In the genomic region with DNA sequence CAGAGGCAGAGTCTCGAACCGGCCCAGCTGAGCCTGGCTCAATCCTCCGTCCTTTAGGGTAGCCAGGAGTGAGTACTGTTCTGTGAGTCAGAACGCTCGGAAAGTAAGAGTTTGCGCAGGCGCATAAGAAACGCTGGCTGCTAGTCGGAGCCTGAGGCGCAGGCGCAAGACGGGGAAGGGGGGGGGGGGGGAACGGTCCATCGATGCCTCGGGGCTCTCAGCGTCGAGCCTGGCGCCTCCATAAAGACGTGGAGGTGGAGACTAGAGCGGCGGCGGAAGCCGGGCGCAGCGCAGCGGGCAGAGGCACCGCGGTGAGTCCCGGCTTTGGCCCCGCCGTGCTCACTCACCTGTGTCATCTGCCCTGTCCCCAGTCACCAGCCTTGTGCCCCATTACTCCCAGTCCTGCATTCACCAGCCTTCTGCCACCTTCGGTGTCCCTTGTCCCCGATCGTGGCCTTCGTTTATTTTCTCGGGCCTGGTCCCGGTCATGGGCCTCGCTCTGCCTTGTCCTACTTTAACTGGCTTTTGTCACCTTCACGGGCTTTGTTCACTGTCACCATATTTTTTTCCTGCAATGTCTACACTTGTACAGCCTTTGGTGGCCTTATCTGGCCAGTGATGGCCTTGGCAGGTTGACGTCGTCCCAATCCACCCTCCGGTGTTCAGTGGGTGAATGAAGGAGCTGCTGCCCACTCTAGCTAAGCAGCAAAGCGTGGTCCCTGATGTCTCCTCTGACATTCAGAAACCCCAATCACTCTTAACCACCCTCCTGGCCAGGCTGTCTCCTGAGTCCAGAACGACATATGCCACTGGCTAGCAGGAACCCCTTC, we compare ENCODE assay signal across 8 mouse cellular contexts. TPM values are rescaled to one million over a fixed set of nuclear protein-coding genes. Genes with fewer than 3 reads are reported as not detected.
DNase-seq lines count a peak whose midpoint lies in the region; ATAC-seq and TF ChIP-seq lines count a peak whose summit lies in the region.

Gene Fbxw5 (plus strand): TSS at position 175 of the 830 bp plus-strand sequence.

- no peaks in the 10 kb centered on the region for H3K27me3 ChIP-seq in E14TG2a.4 (ENCODE audit: insufficient read depth, low read length)
- H3K27me3 ChIP-seq in forebrain, embryonic 13.5 days: no peaks in the 10 kb centered on the region
- H3K27me3 ChIP-seq in liver, postnatal 0 days (ENCODE audit: insufficient read depth, low read length): no peaks in the 10 kb centered on the region
- no peaks in the 10 kb centered on the region for H3K27me3 ChIP-seq in neural tube, embryonic 14.5 days (ENCODE audit: control insufficient read depth, insufficient read depth, low read length)

- H3K27ac ChIP-seq in forebrain, embryonic 13.5 days: peak within 1 kb of the TSS; percentile 74
- peak within 1 kb of the TSS; percentile 88 for H3K27ac ChIP-seq in liver, postnatal 0 days (ENCODE audit: low read depth)
- H3K27ac ChIP-seq in neural tube, embryonic 14.5 days (ENCODE audit: low read depth, low read length): peak within 1 kb of the TSS; percentile 85

- 2% methylated on average over 39 of the region's 44 CpGs for WGBS in forebrain, embryonic 13.5 days
- under 1% methylated on average over 39 of the region's 44 CpGs for WGBS in large intestine, adult 2 months
- WGBS in liver, postnatal 0 days (ENCODE audit: insufficient replicate concordance): under 1% methylated on average over 38 of the region's 44 CpGs
- WGBS in neural tube, embryonic 14.5 days: 2% methylated on average over 25 of the region's 44 CpGs

- peak within 1 kb of the TSS; percentile 93 for H3K4me3 ChIP-seq in E14TG2a.4 (replicated peaks; ENCODE audit: low read length)
- peak within 1 kb of the TSS; percentile 93 for H3K4me3 ChIP-seq in forebrain, embryonic 13.5 days
- peak within 1 kb of the TSS; percentile 84 for H3K4me3 ChIP-seq in liver, postnatal 0 days (ENCODE audit: low read depth, low read length)
- peak within 1 kb of the TSS; percentile 86 for H3K4me3 ChIP-seq in neural tube, embryonic 14.5 days (ENCODE audit: low read depth, low read length)

- peaks cover 31% of the 10 kb centered on the region for H3K36me3 ChIP-seq in E14TG2a.4 (ENCODE audit: insufficient read depth, low read length)
- H3K36me3 ChIP-seq in forebrain, embryonic 13.5 days (ENCODE audit: poor library complexity, severe bottlenecking): peaks cover 36% of the 10 kb centered on the region
- H3K36me3 ChIP-seq in liver, postnatal 0 days (replicated peaks; ENCODE audit: insufficient read depth, low read length): peaks cover 16% of the 10 kb centered on the region
- H3K36me3 ChIP-seq in neural tube, embryonic 14.5 days (ENCODE audit: control insufficient read depth, insufficient read depth, low read length): peaks cover 18% of the 10 kb centered on the region; the same call in 1 of the 2 replicates

- H3K4me2 ChIP-seq in forebrain, embryonic 13.5 days: peak within 1 kb of the TSS; percentile 98
- peak within 1 kb of the TSS; percentile 95 for H3K4me2 ChIP-seq in liver, postnatal 0 days (ENCODE audit: low read depth, low read length)
- H3K4me2 ChIP-seq in neural tube, embryonic 14.5 days (ENCODE audit: low read depth, low read length): peak within 1 kb of the TSS; percentile 95

- no peak for TF ChIP-seq CTCF in E14TG2a.4 (conservative IDR thresholded peaks at IDR 0.05; ENCODE audit: low read length)
- no peak for TF ChIP-seq CTCF in liver, postnatal 0 days (IDR thresholded peaks at IDR 0.05; ENCODE audit: low read depth)

- intact Hi-C loops in heart, postnatal 10 days (cut with DNase I): no loop called here

- no peak for TF ChIP-seq EP300 in liver, postnatal 0 days (IDR thresholded peaks at IDR 0.05; ENCODE audit: low read depth)

- peaks cover 68% of the 10 kb centered on the region for H3K4me1 ChIP-seq in E14TG2a.4 (replicated peaks; ENCODE audit: low read depth, low read length)
- peaks cover 21% of the 10 kb centered on the region for H3K4me1 ChIP-seq in forebrain, embryonic 13.5 days
- H3K4me1 ChIP-seq in liver, postnatal 0 days (ENCODE audit: insufficient read depth): peaks cover 22% of the 10 kb centered on the region
- peaks cover 13% of the 10 kb centered on the region for H3K4me1 ChIP-seq in neural tube, embryonic 14.5 days (ENCODE audit: control insufficient read depth, insufficient read depth, low read length)

- H3K9me3 ChIP-seq in E14TG2a.4 (ENCODE audit: low read length): no peaks in the 10 kb centered on the region
- H3K9me3 ChIP-seq in forebrain, embryonic 13.5 days (replicated peaks): no peaks in the 10 kb centered on the region
- no peaks in the 10 kb centered on the region for H3K9me3 ChIP-seq in liver, postnatal 0 days (ENCODE audit: low read length)
- no peaks in the 10 kb centered on the region for H3K9me3 ChIP-seq in neural tube, embryonic 14.5 days (ENCODE audit: control insufficient read depth, low read length)

- peak within 1 kb of the TSS; percentile 97 for H3K9ac ChIP-seq in forebrain, embryonic 13.5 days
- peak within 1 kb of the TSS; percentile 97 for H3K9ac ChIP-seq in liver, postnatal 0 days (replicated peaks)
- peak within 1 kb of the TSS; percentile 95 for H3K9ac ChIP-seq in neural tube, embryonic 14.5 days (replicated peaks; ENCODE audit: low read depth, low read length)

- ATAC-seq in forebrain, embryonic 13.5 days: peak; percentile 91
- peak; percentile 89 for ATAC-seq in liver, postnatal 0 days
- peak; percentile 85 for ATAC-seq in neural tube, embryonic 14.5 days (ENCODE audit: low read depth)

- DNase-seq in c-Kit-positive CD71-positive TER-119-positive erythroid progenitor cells, embryonic 14.5 days (ENCODE audit: low spot score): peak; percentile 92
- DNase-seq in heart, postnatal 10 days: peak; percentile 87 to 90
- DNase-seq in large intestine, adult 2 months (ENCODE audit: low read depth, low spot score): peak; percentile 84
- DNase-seq in liver, postnatal 0 days: peak; percentile 94
- DNase-seq in testis, postnatal 10 days (ENCODE audit: low spot score): peak; percentile 84

RNA-seq across cellular contexts. Expression of gene Fbxw5, which starts in this region (rescaled TPM):
- 97.9 and 103 TPM in 2 replicates for polyA plus RNA-seq in forebrain, embryonic 13.5 days (2015; fragmentation: Nextera tagmentation; extraction: Ambion mirVana)
- total RNA-seq in heart, postnatal 10 days (2021): 10 to 100 TPM; 93.1 to 93.4 TPM
- 26.7 and 31.7 TPM in 2 replicates for polyA plus RNA-seq in large intestine, adult 2 months (2012; rRNA removed)
- polyA plus RNA-seq in liver, postnatal 0 days (2015; fragmentation: Nextera tagmentation; extraction: Ambion mirVana): 26.7 and 26.9 TPM in 2 replicates
- 124 and 137 TPM in 2 replicates for polyA plus RNA-seq in neural tube, embryonic 14.5 days (2014; fragmentation: Nextera tagmentation; extraction: Ambion mirVana)

Comparison
In these comparisons a context has a peak if more than half of its experiments do, and no peak if none do; other contexts are left out.
1. Peak in every context shown above with its lines: DNase-seq, ATAC-seq, H3K4me3 ChIP-seq and H3K27ac ChIP-seq.